Mouse (Mus musculus): ENCODE results near the gene Olfr1450. TPM values are rescaled to one million over a fixed set of nuclear protein-coding genes. Genes with fewer than 3 reads are reported as not detected.
"Not testable (repeated sequence)": the region's sequence is repeated elsewhere in the genome, so short reads cannot be mapped to it uniquely, and the experiment has no call there.

The Olfr1450 gene
- not detected in 2 replicates for polyA plus RNA-seq (2016; fragmentation: Nextera tagmentation; extraction: Ambion mirVana)

GRCm38 (mm10) chr19:12949958-12950357, at the start of gene Olfr1450:
Gene Olfr1450, plus strand, starts transcription at chr19:12950258.
- Histone ChIP-seq H3K36me3 (no peaks in the 10 kb centered on the region), H3K4me3 (no peak within 1 kb of the TSS), H3K27me3 (ENCODE audit: low read depth, poor library complexity, severe bottlenecking) (no peaks in the 10 kb centered on the region), H3K9me3 (replicated peaks) (peaks cover 30% of the 10 kb centered on the region), H3K27ac (replicated peaks) (no peak within 1 kb of the TSS), H3K4me1 (no peaks in the 10 kb centered on the region)
- no peak for DNase-seq (ENCODE audit: low spot score)
- WGBS, result 87% methylated on average over 1 of the region's 1 CpGs

- DNase-seq (ENCODE audit: low spot score), result no peak
- Histone ChIP-seq H3K36me3 (no peaks in the 10 kb centered on the region), H3K4me1 (no peaks in the 10 kb centered on the region), H3K27ac (replicated peaks) (no peak within 1 kb of the TSS), H3K27me3 (ENCODE audit: low read depth, poor library complexity, severe bottlenecking) (no peaks in the 10 kb centered on the region), H3K4me3 (no peak within 1 kb of the TSS), H3K9me3 (replicated peaks) (peaks cover 28% of the 10 kb centered on the region)
- WGBS, result 94% methylated on average over 1 of the region's 1 CpGs
Measured at GRCm38 (mm10) chr19:12903643-12904042, 46.4 kb upstream of the Olfr1450 start, which contains the start of gene Olfr1447. Gene Olfr1447, minus strand, starts transcription at chr19:12903743.

- Histone ChIP-seq H3K9me3 (replicated peaks) (peaks cover 12% of the 10 kb centered on the region), H3K27me3 (ENCODE audit: low read depth, poor library complexity, severe bottlenecking) (no peaks in the 10 kb centered on the region), H3K4me1 (no peaks in the 10 kb centered on the region), H3K27ac (replicated peaks) (no peak within 1 kb of the TSS), H3K36me3 (no peaks in the 10 kb centered on the region), H3K4me3 (no peak within 1 kb of the TSS)
- no peak for DNase-seq (ENCODE audit: low spot score)
- 71% methylated on average over 1 of the region's 1 CpGs for WGBS
Measured at GRCm38 (mm10) chr19:12924319-12924718, 25.7 kb upstream of the Olfr1450 start, which contains the start of gene Olfr1448. Gene Olfr1448, minus strand, starts transcription at chr19:12924419.

GRCm38 (mm10) chr19:12930540-12930939, 19.5 kb upstream of the Olfr1450 start, which contains the start of gene Olfr1449:
Gene Olfr1449, plus strand, starts transcription at chr19:12930840.
- no peak within 1 kb of the TSS for H3K27ac ChIP-seq (replicated peaks)
- no peak for DNase-seq (ENCODE audit: low spot score)
- H3K4me3 ChIP-seq, result no peak within 1 kb of the TSS
- H3K4me1 ChIP-seq, result no peaks in the 10 kb centered on the region
- H3K36me3 ChIP-seq, result no peaks in the 10 kb centered on the region
- no peaks in the 10 kb centered on the region for H3K27me3 ChIP-seq (ENCODE audit: low read depth, poor library complexity, severe bottlenecking)
- H3K9me3 ChIP-seq (replicated peaks), result peaks cover 24% of the 10 kb centered on the region

- H3K27ac ChIP-seq (replicated peaks); DNase-seq (ENCODE audit: low spot score); H3K36me3 ChIP-seq; H3K27me3 ChIP-seq (ENCODE audit: low read depth, poor library complexity, severe bottlenecking); H3K4me3 ChIP-seq; H3K4me1 ChIP-seq: not testable (repeated sequence)
- H3K9me3 ChIP-seq (replicated peaks), result peaks cover 33% of the 10 kb centered on the region
- 83% methylated on average over 5 of the region's 5 CpGs for WGBS
Measured at GRCm38 (mm10) chr19:12970082-12970481, 20.0 kb downstream of the Olfr1450 start.

- DNase-seq (ENCODE audit: low spot score), result not testable (repeated sequence)
- 96% methylated on average over 4 of the region's 4 CpGs for WGBS
Measured at GRCm38 (mm10) chr19:12992316-12992715, 42.3 kb downstream of the Olfr1450 start.

GRCm38 (mm10) chr19:12994714-12995113, 44.7 kb downstream of the Olfr1450 start, which contains the start of gene Olfr1451:
Gene Olfr1451, plus strand, starts transcription at chr19:12995014.
- Histone ChIP-seq H3K36me3 (no peaks in the 10 kb centered on the region), H3K27me3 (ENCODE audit: low read depth, poor library complexity, severe bottlenecking) (no peaks in the 10 kb centered on the region), H3K4me3 (no peak within 1 kb of the TSS), H3K27ac (replicated peaks) (no peak within 1 kb of the TSS), H3K9me3 (replicated peaks) (peaks cover 37% of the 10 kb centered on the region), H3K4me1 (no peaks in the 10 kb centered on the region)
- DNase-seq (ENCODE audit: low spot score), result no peak
- 75% methylated on average over 2 of the region's 2 CpGs for WGBS

More at GRCm38 (mm10) chr19:12992316-12992715, 42.3 kb downstream of the Olfr1450 start:
- not testable (repeated sequence) for H3K27ac ChIP-seq (replicated peaks); H3K36me3 ChIP-seq; H3K27me3 ChIP-seq (ENCODE audit: low read depth, poor library complexity, severe bottlenecking); H3K4me3 ChIP-seq; H3K4me1 ChIP-seq
- H3K9me3 ChIP-seq (replicated peaks), result peaks cover 32% of the 10 kb centered on the region

Other genes with a start within 250 kb of the Olfr1450 start
- 1.5 and 2.0 TPM in 2 replicates for gene Cntf, start 184.6 kb upstream of the Olfr1450 start, polyA plus RNA-seq (2016; fragmentation: Nextera tagmentation; extraction: Ambion mirVana)
- 13.3 and 15.6 TPM in 2 replicates for gene Zfp91, start 154.1 kb upstream of the Olfr1450 start, polyA plus RNA-seq (2016; fragmentation: Nextera tagmentation; extraction: Ambion mirVana)
- 1.2 TPM in 2 replicates for gene Lpxn, start 154.1 kb upstream of the Olfr1450 start, polyA plus RNA-seq (2016; fragmentation: Nextera tagmentation; extraction: Ambion mirVana)
- not detected in 2 replicates for gene Gm5244, start 103.6 kb upstream of the Olfr1450 start, polyA plus RNA-seq (2016; fragmentation: Nextera tagmentation; extraction: Ambion mirVana)
- gene Olfr1444, start 93.0 kb upstream of the Olfr1450 start, polyA plus RNA-seq (2016; fragmentation: Nextera tagmentation; extraction: Ambion mirVana), result not detected in 2 replicates
- gene Olfr1445, start 66.4 kb upstream of the Olfr1450 start, polyA plus RNA-seq (2016; fragmentation: Nextera tagmentation; extraction: Ambion mirVana), result not detected in 2 replicates
- gene Olfr1446, start 56.7 kb upstream of the Olfr1450 start, polyA plus RNA-seq (2016; fragmentation: Nextera tagmentation; extraction: Ambion mirVana), result not detected in 2 replicates
- gene Olfr1447, start 46.5 kb upstream of the Olfr1450 start, polyA plus RNA-seq (2016; fragmentation: Nextera tagmentation; extraction: Ambion mirVana), result not detected in 2 replicates
- not detected in 2 replicates for gene Olfr1448, start 25.8 kb upstream of the Olfr1450 start, polyA plus RNA-seq (2016; fragmentation: Nextera tagmentation; extraction: Ambion mirVana)
- not detected in 2 replicates for gene Olfr1449, start 19.4 kb upstream of the Olfr1450 start, polyA plus RNA-seq (2016; fragmentation: Nextera tagmentation; extraction: Ambion mirVana)
- not detected in 2 replicates for gene Olfr1451, start 44.8 kb downstream of the Olfr1450 start, polyA plus RNA-seq (2016; fragmentation: Nextera tagmentation; extraction: Ambion mirVana)
- gene Olfr1453, start 78.1 kb downstream of the Olfr1450 start, polyA plus RNA-seq (2016; fragmentation: Nextera tagmentation; extraction: Ambion mirVana), result not detected in 2 replicates
- not detected in 2 replicates for gene Olfr1454, start 110.4 kb downstream of the Olfr1450 start, polyA plus RNA-seq (2016; fragmentation: Nextera tagmentation; extraction: Ambion mirVana)
- not detected in 2 replicates for gene Olfr1457, start 147.6 kb downstream of the Olfr1450 start, polyA plus RNA-seq (2016; fragmentation: Nextera tagmentation; extraction: Ambion mirVana)
- not detected in 2 replicates for gene Olfr1458, start 156.5 kb downstream of the Olfr1450 start, polyA plus RNA-seq (2016; fragmentation: Nextera tagmentation; extraction: Ambion mirVana)
- not detected in 2 replicates for gene Olfr1459, start 199.3 kb downstream of the Olfr1450 start, polyA plus RNA-seq (2016; fragmentation: Nextera tagmentation; extraction: Ambion mirVana)
- not detected in 2 replicates for gene Olfr1461, start 212.7 kb downstream of the Olfr1450 start, polyA plus RNA-seq (2016; fragmentation: Nextera tagmentation; extraction: Ambion mirVana)
- not detected in 2 replicates for gene Olfr1462, start 235.5 kb downstream of the Olfr1450 start, polyA plus RNA-seq (2016; fragmentation: Nextera tagmentation; extraction: Ambion mirVana)

All from midbrain, embryonic 10.5 days (tissue).